Mouse (Mus musculus): ENCODE measurements at regions not wholly inside any gene's neighbourhood (a gene's known extent, or its start where the extent isn't known, plus 50 kb on each side); places are given as distances from the start of the nearest gene placed in this dataset.
"Not testable (repeated sequence)": the region's sequence is repeated elsewhere in the genome, so short reads cannot be mapped to it uniquely, and the experiment has no call there.

DNA sequence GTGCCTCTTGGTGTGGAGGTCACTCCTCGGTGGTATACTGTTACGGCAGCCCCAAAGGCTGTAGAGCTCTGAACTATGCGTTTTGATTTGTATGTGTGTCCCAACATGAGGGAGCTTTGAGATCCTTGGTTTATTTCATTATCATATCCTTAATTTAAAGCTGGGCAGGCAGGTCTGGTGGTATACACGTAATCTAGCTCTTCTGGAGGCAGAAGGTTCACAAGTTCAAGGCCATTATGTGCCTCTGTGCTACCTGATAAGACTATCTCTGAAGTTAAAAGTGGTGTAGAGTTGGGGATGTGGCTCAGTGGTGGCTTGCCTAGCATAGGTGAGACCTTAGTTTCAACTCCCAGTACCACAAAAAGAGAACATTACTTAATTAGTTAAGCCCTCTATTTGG is 199.1 kb upstream of the Hmga2 start:
- ATAC-seq (replicated peaks; ENCODE audit: insufficient number of reproducible peaks, low FRiP score, low TSS enrichment) = no peak
- 55% methylated on average over 4 of the region's 4 CpGs for WGBS (ENCODE audit: insufficient replicate concordance)
- peaks cover 15% of the 10 kb centered on the region for H3K4me1 ChIP-seq (ENCODE audit: control insufficient read depth, insufficient read depth, low read length)
- H3K9me3 ChIP-seq (replicated peaks; ENCODE audit: control insufficient read depth, low read length) = peaks cover 3% of the 10 kb centered on the region; the same call in 1 of the 2 replicates
- no peak overlapping the region for H3K4me3 ChIP-seq (ENCODE audit: low read depth, low read length)
- H3K9ac ChIP-seq (ENCODE audit: low read depth, low read length) = no peak overlapping the region
- H3K36me3 ChIP-seq (ENCODE audit: control insufficient read depth, insufficient read depth, low read length) = no peaks in the 10 kb centered on the region
- no peaks in the 10 kb centered on the region for H3K27me3 ChIP-seq (ENCODE audit: control insufficient read depth, insufficient read depth, low read length)
- 0 out of 2 replicates have a peak overlapping the region, but pooled peaks have one; percentile 7 for H3K27ac ChIP-seq (ENCODE audit: low read depth, low read length)
- H3K4me2 ChIP-seq = no peak overlapping the region

DNA sequence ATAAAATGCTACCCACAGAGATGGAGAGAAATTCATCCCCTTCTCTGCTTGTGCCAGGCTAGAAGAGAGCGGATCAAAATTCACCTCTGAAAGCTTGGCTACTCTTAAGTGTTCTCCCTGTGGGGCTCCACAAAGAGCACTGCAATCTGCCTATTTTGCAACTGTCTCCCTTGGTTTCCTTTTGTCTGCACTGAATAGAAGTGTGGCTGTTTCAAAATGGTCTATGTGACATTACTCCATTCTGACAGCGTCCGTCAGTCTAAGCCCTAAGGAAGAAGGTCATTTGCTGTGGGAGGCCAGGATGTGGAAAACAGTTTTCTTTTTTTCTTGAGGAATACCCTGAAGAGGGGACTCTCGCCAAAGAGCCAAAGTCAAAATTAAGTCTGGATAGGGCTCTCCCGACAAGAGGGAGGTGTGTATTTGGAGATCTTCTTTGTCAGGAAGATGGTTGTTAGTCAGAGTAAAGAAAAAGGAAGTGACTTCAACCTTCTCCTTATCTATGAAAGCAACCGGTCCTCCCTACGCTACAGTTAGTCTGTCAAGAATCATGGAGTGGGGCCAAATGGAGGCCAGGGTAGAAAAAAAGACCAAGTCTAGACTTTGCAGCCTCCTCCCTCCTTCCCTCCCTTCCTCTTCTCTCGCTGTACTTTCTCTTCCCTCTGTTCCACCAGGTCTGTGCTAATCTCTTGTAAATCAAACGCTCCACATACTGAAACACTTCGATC is 198.2 kb upstream of the Hmga2 start:
- Histone ChIP-seq H3K4me3 (ENCODE audit: low read depth, low read length) (no peak overlapping the region), H3K27ac (ENCODE audit: low read depth, low read length) (peak overlapping the region; percentile 7), H3K4me2 (no peak overlapping the region), H3K9ac (ENCODE audit: low read depth, low read length) (no peak overlapping the region), H3K9me3 (replicated peaks; ENCODE audit: control insufficient read depth, low read length) (peaks cover 3% of the 10 kb centered on the region; the same call in 1 of the 2 replicates), H3K36me3 (ENCODE audit: control insufficient read depth, insufficient read depth, low read length) (no peaks in the 10 kb centered on the region), H3K4me1 (ENCODE audit: control insufficient read depth, insufficient read depth, low read length) (peaks cover 15% of the 10 kb centered on the region), H3K27me3 (ENCODE audit: control insufficient read depth, insufficient read depth, low read length) (no peaks in the 10 kb centered on the region)
- peak; percentile 46 for ATAC-seq (replicated peaks; ENCODE audit: insufficient number of reproducible peaks, low FRiP score, low TSS enrichment)
- WGBS (ENCODE audit: insufficient replicate concordance) = 54% methylated on average over 10 of the region's 10 CpGs

DNA sequence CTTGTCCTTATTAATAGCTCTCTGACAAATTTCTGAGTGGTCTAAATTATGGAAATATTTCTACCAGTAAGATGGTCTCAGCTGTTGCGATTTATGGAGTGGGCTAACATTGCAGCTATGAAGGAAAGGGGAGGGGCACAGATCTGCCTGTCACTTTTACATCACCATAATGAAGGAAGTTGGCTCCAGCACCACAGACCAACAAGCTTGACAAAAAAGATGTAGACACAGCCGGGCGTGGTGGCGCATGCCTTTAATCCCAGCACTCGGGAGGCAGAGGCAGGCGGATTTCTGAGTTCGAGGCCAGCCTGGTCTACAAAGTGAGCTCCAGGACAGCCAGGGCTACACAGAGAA is 191.4 kb upstream of the Hmga2 start:
- not testable (repeated sequence) for H3K9me3 ChIP-seq (replicated peaks; ENCODE audit: control insufficient read depth, low read length); ATAC-seq (replicated peaks; ENCODE audit: insufficient number of reproducible peaks, low FRiP score, low TSS enrichment); H3K36me3 ChIP-seq (ENCODE audit: control insufficient read depth, insufficient read depth, low read length); H3K27ac ChIP-seq (ENCODE audit: low read depth, low read length); H3K4me2 ChIP-seq; H3K4me1 ChIP-seq (ENCODE audit: control insufficient read depth, insufficient read depth, low read length); H3K27me3 ChIP-seq (ENCODE audit: control insufficient read depth, insufficient read depth, low read length); H3K4me3 ChIP-seq (ENCODE audit: low read depth, low read length); H3K9ac ChIP-seq (ENCODE audit: low read depth, low read length)
- 92% methylated on average over 7 of the region's 7 CpGs for WGBS (ENCODE audit: insufficient replicate concordance)

DNA sequence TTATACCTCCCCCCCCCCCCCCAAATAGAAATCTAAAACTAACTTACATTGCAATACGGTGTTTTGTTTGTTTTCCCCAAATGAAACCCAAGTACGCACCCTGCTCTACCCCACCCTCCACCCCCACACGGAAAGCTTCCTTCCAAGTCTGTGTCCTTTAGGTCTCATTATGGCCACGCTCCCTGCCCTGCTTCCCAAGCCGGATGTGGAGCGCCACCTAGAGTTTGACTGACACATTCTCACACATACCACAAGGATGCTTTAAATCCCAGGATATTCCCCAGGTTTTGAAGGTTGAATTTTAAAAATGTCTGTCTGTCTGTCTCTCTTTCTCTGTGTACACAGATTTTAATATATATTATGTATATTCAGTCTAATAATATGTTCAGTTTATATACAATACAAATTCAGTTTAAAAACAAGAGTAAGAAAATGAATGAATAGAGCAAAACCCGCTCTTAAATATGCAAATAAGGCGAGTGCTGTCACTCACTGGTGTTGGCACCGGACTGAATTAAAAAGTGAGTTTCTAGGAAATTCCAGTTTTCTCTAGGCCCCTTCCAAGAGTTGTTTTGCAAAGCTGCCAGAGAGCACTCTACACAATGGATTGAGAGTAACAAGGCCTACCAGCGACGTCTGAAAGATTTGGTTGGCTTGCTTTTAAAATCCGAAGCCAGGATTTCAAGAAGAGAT is 190.9 kb upstream of the Hmga2 start:
- H3K27me3 ChIP-seq (ENCODE audit: control insufficient read depth, insufficient read depth, low read length) = no peaks in the 10 kb centered on the region
- no peak overlapping the region for H3K9ac ChIP-seq (ENCODE audit: low read depth, low read length)
- H3K4me1 ChIP-seq (ENCODE audit: control insufficient read depth, insufficient read depth, low read length) = no peaks in the 10 kb centered on the region
- no peak overlapping the region for H3K4me3 ChIP-seq (ENCODE audit: low read depth, low read length)
- ATAC-seq (replicated peaks; ENCODE audit: insufficient number of reproducible peaks, low FRiP score, low TSS enrichment) = no peak
- H3K9me3 ChIP-seq (replicated peaks; ENCODE audit: control insufficient read depth, low read length) = peaks cover 3% of the 10 kb centered on the region; the same call in 1 of the 2 replicates
- no peaks in the 10 kb centered on the region for H3K36me3 ChIP-seq (ENCODE audit: control insufficient read depth, insufficient read depth, low read length)
- no peak overlapping the region for H3K27ac ChIP-seq (ENCODE audit: low read depth, low read length)
- no peak overlapping the region for H3K4me2 ChIP-seq
- WGBS (ENCODE audit: insufficient replicate concordance) = 65% methylated on average over 12 of the region's 12 CpGs

DNA sequence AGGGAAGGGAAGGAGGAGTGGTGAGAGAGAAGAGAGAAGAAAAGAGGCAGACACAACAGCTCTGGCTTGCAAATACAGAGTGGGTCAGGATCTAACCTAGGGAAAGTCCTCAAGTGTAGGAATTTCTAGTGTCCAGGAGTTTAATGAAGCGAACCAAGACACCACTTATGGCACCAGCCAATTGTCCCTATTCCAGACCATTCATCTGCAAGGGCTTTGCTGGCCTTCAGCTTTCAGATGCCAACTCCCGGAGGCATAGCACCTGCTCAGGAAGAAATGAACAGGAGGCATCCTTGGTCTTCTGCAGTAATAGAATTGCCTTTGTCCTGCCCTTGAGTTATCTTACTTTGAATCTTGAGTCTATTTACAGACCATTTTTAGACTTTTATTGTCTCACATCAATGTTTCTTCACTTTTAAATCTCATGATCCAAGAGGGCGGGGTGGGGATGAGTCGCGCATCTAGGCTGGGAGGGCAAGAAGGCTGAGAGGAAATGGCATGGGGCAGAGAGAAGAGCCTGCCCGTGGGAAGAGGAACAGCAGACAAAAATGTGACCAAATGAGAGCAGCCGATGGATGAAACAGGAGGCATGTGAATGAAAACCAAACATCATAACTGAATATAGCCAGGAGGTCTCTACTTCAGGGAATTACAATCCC is 190.1 kb upstream of the Hmga2 start:
- Histone ChIP-seq H3K9me3 (replicated peaks; ENCODE audit: control insufficient read depth, low read length) (no peaks in the 10 kb centered on the region), H3K4me2 (no peak overlapping the region), H3K9ac (ENCODE audit: low read depth, low read length) (no peak overlapping the region), H3K27ac (ENCODE audit: low read depth, low read length) (no peak overlapping the region), H3K36me3 (ENCODE audit: control insufficient read depth, insufficient read depth, low read length) (no peaks in the 10 kb centered on the region), H3K27me3 (ENCODE audit: control insufficient read depth, insufficient read depth, low read length) (no peaks in the 10 kb centered on the region), H3K4me3 (ENCODE audit: low read depth, low read length) (no peak overlapping the region), H3K4me1 (ENCODE audit: control insufficient read depth, insufficient read depth, low read length) (no peaks in the 10 kb centered on the region)
- no peak for ATAC-seq (replicated peaks; ENCODE audit: insufficient number of reproducible peaks, low FRiP score, low TSS enrichment)
- WGBS (ENCODE audit: insufficient replicate concordance) = 84% methylated on average over 7 of the region's 7 CpGs

DNA sequence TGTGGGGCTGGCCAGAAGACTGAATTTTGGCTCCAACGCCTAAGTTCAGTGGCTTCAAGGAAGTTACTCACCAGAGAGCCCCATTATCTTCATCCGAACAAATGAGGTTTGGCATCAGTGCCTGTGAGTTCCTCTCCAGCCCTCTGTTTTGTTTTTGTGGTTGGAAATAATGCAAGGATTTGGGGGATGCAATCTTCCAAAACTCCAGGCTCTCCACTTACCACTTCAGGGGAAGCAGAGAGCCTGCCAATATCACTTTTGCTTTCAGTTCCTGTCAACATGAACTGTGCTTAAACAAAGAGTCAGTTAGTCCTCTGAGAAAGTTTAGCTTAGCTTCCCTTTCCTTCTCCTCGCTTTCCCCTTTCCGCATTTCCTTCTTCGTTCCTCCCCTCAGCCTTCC is 189.4 kb upstream of the Hmga2 start:
- Histone ChIP-seq H3K36me3 (ENCODE audit: control insufficient read depth, insufficient read depth, low read length) (no peaks in the 10 kb centered on the region), H3K9me3 (replicated peaks; ENCODE audit: control insufficient read depth, low read length) (no peaks in the 10 kb centered on the region), H3K27ac (ENCODE audit: low read depth, low read length) (no peak overlapping the region), H3K4me1 (ENCODE audit: control insufficient read depth, insufficient read depth, low read length) (no peaks in the 10 kb centered on the region), H3K4me3 (ENCODE audit: low read depth, low read length) (no peak overlapping the region), H3K27me3 (ENCODE audit: control insufficient read depth, insufficient read depth, low read length) (no peaks in the 10 kb centered on the region), H3K4me2 (no peak overlapping the region), H3K9ac (ENCODE audit: low read depth, low read length) (no peak overlapping the region)
- WGBS (ENCODE audit: insufficient replicate concordance) = 45% methylated on average over 5 of the region's 5 CpGs
- no peak for ATAC-seq (replicated peaks; ENCODE audit: insufficient number of reproducible peaks, low FRiP score, low TSS enrichment)

DNA sequence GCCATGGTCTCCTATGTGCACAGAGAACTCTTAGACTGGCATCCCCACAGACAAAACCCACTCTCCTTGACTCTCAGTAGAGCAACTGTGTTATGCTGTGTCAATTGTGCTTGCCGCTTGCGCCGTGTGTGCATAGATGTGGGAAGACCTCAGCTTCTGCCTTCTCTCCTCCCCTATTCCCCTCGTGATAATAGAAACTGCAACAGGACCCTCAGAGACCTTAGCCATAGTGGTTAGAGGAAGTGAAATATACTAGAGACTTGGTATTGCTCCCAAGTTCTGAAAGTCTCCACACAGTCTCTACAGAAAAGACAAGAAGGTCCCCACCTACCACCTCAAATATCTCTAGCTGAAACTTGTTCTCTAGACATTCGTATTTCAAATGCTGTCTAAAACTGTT is 188.2 kb upstream of the Hmga2 start:
- ATAC-seq (replicated peaks; ENCODE audit: insufficient number of reproducible peaks, low FRiP score, low TSS enrichment) = no peak
- Histone ChIP-seq H3K9me3 (replicated peaks; ENCODE audit: control insufficient read depth, low read length) (no peaks in the 10 kb centered on the region), H3K4me2 (no peak overlapping the region), H3K4me3 (ENCODE audit: low read depth, low read length) (no peak overlapping the region), H3K27me3 (ENCODE audit: control insufficient read depth, insufficient read depth, low read length) (no peaks in the 10 kb centered on the region), H3K4me1 (ENCODE audit: control insufficient read depth, insufficient read depth, low read length) (no peaks in the 10 kb centered on the region), H3K27ac (ENCODE audit: low read depth, low read length) (no peak overlapping the region), H3K9ac (ENCODE audit: low read depth, low read length) (no peak overlapping the region), H3K36me3 (ENCODE audit: control insufficient read depth, insufficient read depth, low read length) (no peaks in the 10 kb centered on the region)
- 84% methylated on average over 5 of the region's 5 CpGs for WGBS (ENCODE audit: insufficient replicate concordance)

DNA sequence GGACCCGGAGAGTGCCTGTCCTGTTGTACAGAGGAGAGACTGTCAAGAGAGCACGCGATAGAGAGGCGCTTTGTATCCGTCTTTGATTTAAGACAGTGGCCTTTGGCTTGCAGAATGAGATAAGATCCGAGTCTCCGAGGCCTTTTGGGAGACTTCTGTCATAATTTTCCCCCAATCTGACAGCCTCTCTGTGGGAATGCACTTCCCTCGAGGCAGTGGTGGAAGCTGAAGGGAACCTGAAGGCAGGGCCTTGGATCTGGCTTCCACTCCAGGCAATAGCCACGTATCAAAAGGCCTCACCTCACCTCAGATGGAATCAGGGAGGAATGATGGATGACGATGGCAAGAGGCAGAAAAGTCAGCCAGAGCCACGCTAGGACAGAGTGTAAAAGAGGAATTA is 187.1 kb upstream of the Hmga2 start:
- no peak overlapping the region for H3K27ac ChIP-seq (ENCODE audit: low read depth, low read length)
- H3K9ac ChIP-seq (ENCODE audit: low read depth, low read length) = no peak overlapping the region
- H3K4me1 ChIP-seq (ENCODE audit: control insufficient read depth, insufficient read depth, low read length) = no peaks in the 10 kb centered on the region
- no peaks in the 10 kb centered on the region for H3K27me3 ChIP-seq (ENCODE audit: control insufficient read depth, insufficient read depth, low read length)
- no peak for ATAC-seq (replicated peaks; ENCODE audit: insufficient number of reproducible peaks, low FRiP score, low TSS enrichment)
- no peaks in the 10 kb centered on the region for H3K9me3 ChIP-seq (replicated peaks; ENCODE audit: control insufficient read depth, low read length)
- no peak overlapping the region for H3K4me2 ChIP-seq
- H3K36me3 ChIP-seq (ENCODE audit: control insufficient read depth, insufficient read depth, low read length) = no peaks in the 10 kb centered on the region
- 39% methylated on average over 11 of the region's 11 CpGs for WGBS (ENCODE audit: insufficient replicate concordance)
- no peak overlapping the region for H3K4me3 ChIP-seq (ENCODE audit: low read depth, low read length)

Measured in heart, embryonic 11.5 days (tissue).